Mouse (Mus musculus) adrenal gland, postnatal 25 days (tissue): ENCODE results near the gene Grin3b. TPM values are rescaled to one million over a fixed set of nuclear protein-coding genes. Genes with fewer than 3 reads are reported as not detected.

Source experiments
- DNase-seq: peaks from one replicate; pipeline ENCODE4 v3.0.0; 2021; ENCODE audit warnings: mixed read lengths
- long read RNA-seq: library from polyadenylated mRNA; stranded (forward); transcript quantifications from one replicate; pipeline ENCODE4 v2.0.0, GENCODE M21; 2021
- total RNA-seq: library from RNA; stranded (reverse); gene quantifications from 2 replicates; pipeline ENCODE4 v1.2.3, GENCODE M21; 2021

Gene Grin3b
- 0.12 TPM in 1 of 2 replicates, not detected in the other for total RNA-seq
- long read RNA-seq: 0 reads

- no peak for DNase-seq
These were observed at the start of gene Grin3b for GRCm38 (mm10) chr10:79970415-79971182. Gene Grin3b, plus strand, starts transcription at chr10:79970715.

- no peak for DNase-seq
These were observed 49.5 kb upstream of the Grin3b start, which contains the start of gene R3hdm4 for GRCm38 (mm10) chr10:79920958-79921535. Gene R3hdm4, minus strand, starts transcription at chr10:79921208.

- no peak for DNase-seq
These were observed 48.9 kb upstream of the Grin3b start for GRCm38 (mm10) chr10:79921572-79921971.

GRCm38 (mm10) chr10:79924998-79925784 is 45.3 kb upstream of the Grin3b start:
- peak; percentile 91 for DNase-seq

- DNase-seq: no peak
These were observed 44.6 kb upstream of the Grin3b start for GRCm38 (mm10) chr10:79925785-79926490.

GRCm38 (mm10) chr10:79926491-79927323 is 43.8 kb upstream of the Grin3b start, which contains the start of gene Arid3a:
Gene Arid3a, plus strand, starts transcription at chr10:79927043.
- DNase-seq: peak; percentile 86

GRCm38 (mm10) chr10:79927324-79928029 is 43.0 kb upstream of the Grin3b start:
- peak; percentile 49 for DNase-seq

GRCm38 (mm10) chr10:79928030-79928694 is 42.4 kb upstream of the Grin3b start:
- peak; percentile 45 for DNase-seq

GRCm38 (mm10) chr10:79928907-79929701 is 41.4 kb upstream of the Grin3b start:
- no peak for DNase-seq

- no peak for DNase-seq
These were observed 40.3 kb upstream of the Grin3b start for GRCm38 (mm10) chr10:79929967-79930825.

- DNase-seq: no peak
These were observed 39.7 kb upstream of the Grin3b start for GRCm38 (mm10) chr10:79930826-79931186.

- no peak for DNase-seq
These were observed 38.7 kb upstream of the Grin3b start for GRCm38 (mm10) chr10:79931797-79932196.

- DNase-seq: peak; percentile 35
These were observed 37.8 kb upstream of the Grin3b start for GRCm38 (mm10) chr10:79932736-79933135.

GRCm38 (mm10) chr10:79933145-79933679 is 37.3 kb upstream of the Grin3b start:
- no peak for DNase-seq

GRCm38 (mm10) chr10:79933861-79934260 is 36.7 kb upstream of the Grin3b start:
- DNase-seq: no peak

GRCm38 (mm10) chr10:79934272-79934721 is 36.2 kb upstream of the Grin3b start:
- DNase-seq: peak; percentile 74

GRCm38 (mm10) chr10:79934794-79935569 is 35.5 kb upstream of the Grin3b start:
- DNase-seq: no peak
